Mouse (Mus musculus) gastrocnemius, adult 8-10 months (tissue): ENCODE measurements around the gene Fbln5. TPM values are rescaled to one million over a fixed set of nuclear protein-coding genes. Genes with fewer than 3 reads are reported as not detected.

Experiments
- DNase-seq, 2 experiments: peaks; one replicate each; pipeline ENCODE4 v3.0.0; 2022; ENCODE audit warnings: low spot score in 2 of 2
- total RNA-seq, 4 experiments: library from RNA; stranded (reverse); gene quantifications; 2 replicates each; pipeline ENCODE4 v1.2.4; 2022

Gene Fbln5
- total RNA-seq, 4 experiments from 2014 or later, result 7.9 to 13.3 (median 10.9) TPM

DNA sequence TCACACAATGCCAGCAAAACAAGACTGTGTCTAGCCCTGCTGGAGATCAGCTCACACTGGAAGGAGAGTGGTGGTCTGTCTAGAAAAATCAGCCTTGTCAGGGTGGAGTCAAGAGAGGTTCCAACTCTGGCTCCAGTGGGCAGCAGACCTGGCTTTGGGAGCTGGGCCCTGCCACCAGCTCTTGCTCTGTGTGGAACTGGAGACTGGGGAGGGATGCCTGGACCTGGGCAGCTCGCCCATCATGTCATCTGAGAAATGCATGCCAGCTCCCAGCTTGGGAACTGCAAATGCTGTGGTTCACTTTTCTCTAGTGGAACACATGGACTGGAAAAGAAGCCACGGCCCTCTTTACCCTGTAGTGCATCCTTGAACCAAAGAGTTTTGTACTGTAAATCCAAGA, 8.3 kb downstream of the Fbln5 start:
- peak; percentile 52 to 72 for DNase-seq

DNA sequence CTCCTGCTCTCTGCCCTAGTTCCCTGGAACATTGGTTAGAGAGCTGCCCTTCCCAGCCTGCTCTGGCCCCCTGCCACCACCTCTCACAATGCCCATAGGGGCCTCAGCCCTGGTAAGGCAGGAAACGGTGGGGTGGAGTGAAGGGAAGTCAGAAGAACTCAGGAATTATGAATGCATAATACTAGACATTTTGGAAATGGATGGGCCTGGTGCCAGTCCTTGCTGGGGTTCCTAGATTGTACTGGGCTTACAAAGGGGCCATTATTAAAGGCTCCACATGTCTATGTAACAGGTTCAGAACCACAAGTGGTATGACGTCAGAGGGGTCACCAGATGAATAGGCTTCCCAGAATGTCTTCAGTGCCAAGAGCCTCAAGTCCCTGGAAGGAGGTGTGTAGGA, 11.5 kb downstream of the Fbln5 start:
- DNase-seq, result no peak

DNA sequence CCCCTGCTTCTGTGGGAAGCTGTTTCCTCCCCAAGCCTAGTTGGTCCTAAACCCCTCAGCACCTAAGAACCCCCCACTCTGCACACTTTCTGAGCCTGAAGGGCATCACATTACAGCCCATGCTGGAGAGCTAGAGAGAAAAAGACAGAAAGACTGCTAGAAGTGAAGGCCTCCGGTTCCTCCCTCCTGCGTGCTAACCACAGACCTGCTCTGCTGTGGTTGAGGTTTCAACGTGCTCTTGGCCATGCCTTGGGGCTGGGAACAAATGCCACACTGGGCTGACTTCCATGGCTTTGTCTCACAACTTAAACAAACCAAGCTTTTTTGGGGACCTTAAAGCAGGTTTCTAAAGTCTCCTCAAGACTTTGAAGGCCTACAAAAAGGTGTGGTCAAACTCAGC, 16.4 kb downstream of the Fbln5 start:
- no peak for DNase-seq

DNA sequence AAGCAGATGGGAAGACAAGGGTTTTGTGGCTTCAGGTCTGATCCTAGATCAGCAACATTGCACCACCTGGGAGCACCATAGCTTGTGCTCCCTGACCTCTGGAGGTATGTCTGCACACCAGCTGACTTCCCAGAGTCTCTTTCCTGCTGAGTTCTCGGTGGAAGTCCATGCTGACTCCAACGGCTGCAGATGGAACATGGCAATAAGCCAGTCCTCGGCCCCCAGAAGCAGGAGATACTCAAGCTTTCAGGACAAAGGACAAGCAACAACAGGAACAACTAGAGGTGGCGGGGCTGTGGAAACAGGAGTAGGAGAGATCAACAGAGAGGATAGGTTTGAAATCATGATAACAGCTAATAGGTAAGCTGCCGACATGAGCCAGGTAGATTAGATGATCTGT, 17.1 kb downstream of the Fbln5 start:
- no peak for DNase-seq

DNA sequence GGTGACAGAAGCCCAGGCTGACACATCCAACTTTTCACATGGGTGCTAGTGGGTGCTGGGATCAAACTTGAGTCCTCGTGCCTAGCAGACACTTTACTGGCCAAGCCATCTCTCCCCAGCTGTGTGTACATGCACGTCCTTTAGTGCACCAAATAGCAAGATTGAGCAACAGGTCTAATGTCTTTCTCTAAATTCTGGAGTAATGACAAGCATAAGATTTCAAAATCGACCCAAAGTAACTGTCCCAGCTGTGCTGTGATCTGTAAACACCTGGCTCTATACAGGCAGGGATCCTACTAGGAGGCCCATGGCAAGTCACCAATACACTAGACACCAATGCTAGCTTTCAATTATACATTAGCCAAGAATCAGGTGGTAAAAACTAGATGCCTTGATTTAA, 17.8 kb downstream of the Fbln5 start:
- no peak for DNase-seq

DNA sequence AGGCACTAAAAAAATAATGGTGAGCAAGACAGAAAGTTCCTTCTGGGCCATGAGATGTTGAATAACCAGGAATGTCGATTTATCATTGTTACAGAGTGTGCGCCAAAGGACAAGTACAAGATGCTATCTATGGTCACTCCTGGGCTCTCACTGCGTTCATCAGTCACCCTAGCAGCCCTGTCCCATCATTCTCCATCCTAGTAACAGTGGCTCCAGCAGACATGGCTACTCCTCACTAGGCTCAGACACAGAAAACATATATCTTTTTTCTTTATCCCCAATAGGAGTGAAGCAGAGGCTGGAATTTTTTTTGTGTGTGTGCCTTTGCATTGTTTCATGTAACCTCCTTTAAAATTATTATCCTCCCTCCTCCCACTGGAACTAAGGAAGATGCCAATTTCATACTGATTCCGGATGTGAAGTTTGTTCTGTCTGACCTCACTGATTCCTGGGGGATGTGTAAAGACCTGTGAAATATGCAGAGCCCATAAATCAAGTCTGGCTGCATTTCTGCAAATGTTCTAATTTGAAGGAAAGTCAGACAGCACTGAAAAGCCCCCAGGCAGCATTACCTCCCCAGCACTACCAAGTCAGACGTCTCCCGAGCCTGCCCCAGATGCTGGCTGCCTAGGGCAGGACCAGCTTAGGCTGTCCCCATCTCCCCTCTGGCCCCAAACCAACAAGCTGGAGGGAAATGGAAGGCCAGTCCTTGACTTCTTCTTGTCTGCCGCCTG, 20.5 kb downstream of the Fbln5 start:
- DNase-seq, result no peak

DNA sequence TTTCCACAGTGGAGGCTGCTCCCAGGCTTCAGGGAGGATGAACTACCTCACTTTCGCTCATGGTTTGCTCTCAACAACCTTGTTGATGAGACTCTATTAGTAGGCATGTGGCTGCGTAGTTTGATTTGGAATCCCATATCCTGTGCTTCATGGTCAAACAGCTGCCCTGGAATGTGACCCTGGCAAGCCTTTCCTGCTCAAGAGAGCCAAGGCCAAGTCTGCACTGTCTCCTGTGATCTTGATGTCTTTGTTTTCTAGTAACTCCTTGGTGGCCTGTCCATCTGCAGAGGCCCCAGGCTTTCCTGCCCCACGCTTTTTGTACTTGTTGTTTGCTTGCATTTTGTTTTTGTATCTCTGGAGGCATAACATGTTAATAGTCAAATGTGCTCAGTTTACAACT, 24.4 kb downstream of the Fbln5 start:
- peak; percentile 38 to 44 for DNase-seq

DNA sequence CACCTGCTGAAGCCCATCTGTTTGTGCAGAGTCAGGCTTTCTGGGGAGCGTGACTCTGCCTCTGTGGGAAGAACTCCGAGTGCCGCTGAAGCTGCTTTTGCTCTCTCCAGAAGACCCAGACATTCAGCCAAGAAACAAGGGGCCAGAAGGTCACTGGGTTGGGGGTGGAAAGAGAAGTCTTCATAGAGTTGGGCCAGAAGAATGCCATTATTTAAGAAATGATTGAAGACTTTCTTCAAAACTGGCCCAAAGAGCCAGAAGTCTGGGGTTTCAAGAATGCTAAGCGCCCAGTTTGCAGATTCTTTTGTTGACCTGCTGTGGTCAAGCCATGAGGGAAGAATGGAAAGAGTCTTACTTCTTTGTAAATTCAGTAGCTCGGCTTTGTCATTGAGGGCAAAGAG, 25.6 kb downstream of the Fbln5 start:
- DNase-seq, result no peak

DNA sequence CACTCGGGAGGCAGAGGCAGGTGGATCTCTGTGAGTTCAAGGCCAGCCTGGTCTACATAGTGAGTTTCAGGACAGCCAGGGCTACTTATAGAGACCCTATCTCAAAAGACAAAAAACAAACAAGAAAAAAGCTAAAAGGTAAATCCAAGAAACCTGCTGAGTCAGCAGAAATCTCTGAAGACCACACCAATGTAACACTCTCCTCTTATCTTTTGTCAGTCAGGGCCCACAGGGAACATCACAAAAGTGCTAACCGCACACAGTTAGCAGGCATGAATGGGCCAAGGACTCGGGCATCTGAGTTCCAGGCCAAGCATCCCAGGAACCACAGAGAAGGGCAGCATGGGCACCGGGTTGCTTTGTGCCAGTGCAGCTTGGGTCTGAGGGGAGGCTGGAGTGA, 26.2 kb downstream of the Fbln5 start:
- DNase-seq, result no peak

DNA sequence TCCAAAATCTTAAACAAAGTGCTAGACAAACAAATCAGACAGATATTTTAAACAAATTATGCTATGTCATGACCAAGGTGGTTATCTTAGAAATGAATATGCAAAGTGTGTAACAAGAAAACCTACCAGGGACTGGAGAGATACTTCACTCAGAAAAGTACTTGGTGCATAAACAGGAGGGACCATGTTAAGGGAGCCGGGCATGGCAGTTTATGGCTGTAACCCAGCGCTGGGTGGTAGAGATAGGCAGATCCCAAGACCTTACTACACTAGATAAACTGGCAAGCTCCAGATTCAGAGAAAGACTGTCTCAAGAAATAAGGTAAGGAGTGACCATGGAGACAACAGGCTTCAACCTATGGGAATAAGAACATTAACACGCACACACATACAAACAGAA, 29.1 kb downstream of the Fbln5 start:
- no peak for DNase-seq

DNA sequence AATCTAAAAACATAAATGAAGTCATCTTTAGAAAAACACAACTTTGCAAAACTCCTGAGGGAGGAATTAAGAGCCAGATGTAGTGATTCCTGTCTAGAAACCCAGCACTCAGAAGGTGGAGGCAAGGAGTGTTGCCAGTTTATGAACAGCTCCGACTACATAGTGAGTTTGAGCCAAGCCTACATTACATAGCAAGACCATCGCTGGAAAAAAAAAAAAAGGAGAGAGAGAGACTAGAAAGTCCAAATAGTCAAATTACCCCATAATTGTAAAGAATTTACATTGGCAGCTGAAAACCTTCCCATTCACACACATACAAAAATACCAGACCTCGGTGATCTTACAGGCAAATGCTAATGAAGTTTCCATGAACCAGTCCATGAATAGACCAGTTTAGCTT, 29.6 kb downstream of the Fbln5 start:
- DNase-seq, result no peak

DNA sequence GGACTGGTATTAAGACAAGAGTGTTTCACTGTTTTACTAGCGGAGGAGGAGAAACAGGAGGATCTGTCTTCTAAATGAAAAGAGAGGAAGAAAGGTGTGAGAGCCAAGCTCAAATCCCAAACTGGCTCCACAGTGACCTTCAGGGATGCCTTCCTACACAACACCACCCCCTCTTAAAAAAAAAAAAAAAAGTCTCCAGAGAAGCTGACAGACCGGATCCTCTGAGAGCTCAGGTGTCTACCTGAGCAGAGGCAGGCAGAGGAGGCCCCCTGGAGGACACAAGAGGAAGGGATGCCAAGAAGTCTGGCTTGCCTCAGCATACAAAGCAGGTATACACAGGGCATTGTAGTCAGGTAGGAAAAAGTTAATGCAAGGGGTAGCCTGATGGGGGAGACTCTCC, 36.1 kb downstream of the Fbln5 start:
- no peak for DNase-seq

DNA sequence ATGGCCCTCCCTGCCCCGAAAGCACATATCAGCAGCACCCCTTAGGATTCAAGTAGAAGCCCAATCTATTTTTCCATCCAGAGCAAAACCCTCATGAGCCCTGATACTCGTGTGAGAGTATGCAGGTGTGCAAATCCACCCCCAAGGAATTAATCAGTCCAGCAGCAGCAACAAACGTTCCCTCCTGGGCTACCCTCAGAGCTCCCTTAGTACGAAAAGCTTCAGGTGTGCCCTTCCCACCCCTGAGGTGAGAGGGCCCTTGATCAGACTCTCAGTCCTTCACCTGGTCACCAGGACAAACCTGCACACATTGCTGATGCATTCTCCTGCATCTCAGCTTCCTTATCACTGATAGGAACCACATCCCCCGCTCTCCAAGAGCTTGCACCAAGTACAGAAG, 37.9 kb downstream of the Fbln5 start:
- DNase-seq, result no peak

DNA sequence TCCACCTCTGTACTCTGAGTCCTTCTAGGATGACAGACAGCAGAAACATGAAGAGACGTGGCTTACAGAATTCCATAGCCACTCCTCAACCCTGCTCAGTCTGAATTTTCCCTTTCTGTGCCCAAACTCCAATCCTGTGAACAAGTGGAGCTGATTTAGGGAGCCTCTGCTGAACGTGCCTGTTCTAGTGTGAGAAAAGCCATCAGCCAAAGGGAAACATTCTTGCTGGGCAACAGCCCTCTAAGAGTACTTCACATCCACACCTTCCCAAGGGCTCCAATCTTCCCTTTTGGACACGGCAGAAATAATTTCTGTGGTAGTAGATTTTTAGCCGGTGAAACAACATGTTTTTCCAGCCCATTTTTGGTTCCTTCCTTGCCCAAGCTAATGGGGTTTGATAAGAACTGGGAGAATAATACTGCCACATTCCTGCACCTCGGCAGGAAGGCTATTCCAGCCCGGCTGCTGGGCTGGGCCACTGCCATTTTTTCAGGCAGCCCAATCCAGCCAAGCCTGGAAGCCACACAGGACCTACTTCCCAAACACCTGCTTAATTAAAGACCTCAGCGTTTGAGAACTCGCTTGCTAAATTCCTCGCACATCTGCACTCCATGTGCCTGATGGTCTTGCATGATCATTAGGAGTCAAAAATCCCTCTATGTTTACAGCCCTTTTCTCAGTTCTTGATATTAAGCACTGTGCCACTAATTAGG, 41.1 kb downstream of the Fbln5 start:
- peak; percentile 24 to 57 for DNase-seq

DNA sequence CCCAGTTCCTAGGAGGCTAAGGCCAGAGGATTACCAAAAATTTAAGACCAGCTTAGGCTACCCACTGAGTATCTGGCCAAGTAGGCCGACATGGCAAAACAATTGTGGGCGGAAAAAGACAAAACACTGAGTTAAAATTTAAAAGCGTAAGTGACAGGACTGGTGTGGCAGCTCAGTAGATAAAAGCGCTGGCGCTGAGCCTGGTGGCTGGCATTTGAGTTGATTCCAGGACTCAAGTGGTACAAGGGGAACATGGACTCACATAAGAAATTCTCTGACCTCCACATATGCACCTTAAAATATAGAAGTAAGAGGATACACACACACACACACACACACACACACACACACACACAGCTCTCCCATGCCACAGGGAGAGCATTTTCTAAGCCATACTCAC, 42.5 kb downstream of the Fbln5 start:
- no peak for DNase-seq

DNA sequence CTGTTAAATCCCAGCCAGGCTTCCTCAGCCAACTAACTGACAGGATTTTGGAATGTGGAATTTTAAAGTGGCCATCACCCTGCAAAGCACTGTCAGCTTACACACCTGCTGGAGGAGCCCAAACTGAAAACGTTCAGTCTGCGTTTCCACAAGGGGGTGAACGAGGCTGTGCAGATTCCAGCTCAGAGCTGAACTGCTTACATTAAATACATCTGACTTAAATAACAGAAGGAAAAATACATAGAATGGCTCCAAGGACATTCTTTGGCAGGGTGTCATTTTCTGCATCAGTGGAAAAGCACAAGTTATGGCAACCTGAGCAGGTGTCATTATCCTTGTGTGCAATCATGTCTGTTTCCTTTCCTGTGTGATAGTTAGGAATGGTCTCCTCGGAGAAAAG, 44.7 kb downstream of the Fbln5 start:
- DNase-seq, result no peak

DNA sequence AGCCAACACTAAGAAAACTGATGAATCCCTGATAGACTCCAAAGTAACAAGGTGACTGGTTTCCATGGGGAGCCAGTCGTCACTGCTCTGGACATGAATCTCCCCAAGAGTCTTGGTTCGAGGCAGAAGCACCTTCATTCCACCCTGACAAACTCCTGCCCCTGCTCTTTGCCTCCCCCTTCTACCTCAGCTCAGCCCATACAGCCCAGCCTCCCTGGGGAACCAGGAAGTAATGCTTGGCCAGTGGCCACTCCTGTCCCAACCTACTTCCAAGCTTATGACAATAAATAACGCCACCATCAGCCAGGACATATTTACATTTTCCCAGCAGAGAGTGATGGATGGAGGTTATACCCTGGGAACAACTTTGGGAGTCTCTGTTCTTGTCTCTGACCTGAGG, 45.9 kb downstream of the Fbln5 start:
- no peak for DNase-seq

DNA sequence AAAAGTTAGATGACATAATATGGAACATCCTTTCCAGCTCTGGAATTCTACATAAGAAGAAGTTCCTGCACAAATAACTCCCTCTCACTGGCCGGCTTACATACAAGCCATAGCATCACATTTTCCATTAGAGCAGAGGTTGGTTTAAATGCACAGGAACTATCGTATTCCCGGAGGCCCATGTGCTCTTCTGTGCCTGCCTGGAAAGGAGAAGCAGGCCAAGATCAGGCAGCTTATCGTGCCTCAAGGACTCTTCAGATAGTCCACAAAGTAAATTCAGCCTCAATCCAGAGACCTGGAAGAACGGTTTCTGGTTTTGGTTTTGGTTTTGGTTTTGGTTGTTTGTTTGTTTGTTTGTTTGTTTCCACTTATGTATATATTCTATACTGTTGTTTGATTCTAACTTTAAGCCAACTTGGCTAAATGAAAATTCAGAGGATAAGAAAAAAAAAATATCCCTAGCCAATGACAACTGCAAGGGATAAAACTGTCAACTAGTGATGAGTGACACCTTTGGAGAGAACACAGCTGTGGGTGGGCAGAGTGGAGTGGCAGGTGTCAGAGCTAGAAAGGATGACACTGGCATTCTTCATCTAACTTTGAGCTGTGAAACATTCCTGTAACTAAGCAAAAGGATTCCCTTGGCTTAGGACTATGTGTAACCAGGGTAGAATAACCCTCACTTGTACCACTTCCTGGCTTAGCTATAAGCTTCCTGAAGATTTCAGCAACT, 48.4 kb downstream of the Fbln5 start:
- DNase-seq, result no peak

DNA sequence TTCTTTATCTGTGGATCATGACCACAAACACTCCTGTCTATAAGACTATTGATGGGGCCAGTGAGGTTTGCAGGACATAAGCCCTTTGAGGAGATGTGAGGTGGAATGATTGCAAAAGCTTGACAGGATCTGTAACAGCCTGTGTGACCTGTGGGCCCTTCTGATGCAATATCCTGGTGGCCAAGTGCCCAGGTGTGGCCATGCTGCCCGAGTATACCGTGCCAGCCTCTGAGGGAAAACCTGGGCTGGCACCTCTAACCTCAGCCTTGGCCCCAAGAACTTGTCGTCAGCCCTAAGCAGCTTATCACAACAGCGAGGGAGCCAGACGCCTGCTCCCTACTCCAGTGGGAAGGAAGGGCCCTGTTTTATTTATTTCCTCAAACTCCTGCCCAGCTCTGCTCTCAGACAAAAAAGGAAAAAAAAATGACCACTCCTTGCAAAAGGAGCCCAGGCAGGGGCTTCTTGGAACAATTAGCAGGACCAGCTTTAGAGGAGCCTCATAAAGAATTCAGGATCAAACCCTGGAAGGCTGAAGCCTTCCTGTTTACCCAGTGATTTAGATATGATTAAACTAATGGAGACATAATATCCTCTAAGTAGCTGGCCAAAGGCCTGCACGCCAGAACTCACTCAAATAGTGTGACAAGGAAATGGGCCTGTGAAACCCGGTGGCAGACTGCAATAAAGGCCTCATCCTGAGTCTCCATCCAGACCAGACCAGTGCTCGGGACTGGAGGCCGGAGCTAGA, 51.4 kb downstream of the Fbln5 start:
- no peak for DNase-seq

DNA sequence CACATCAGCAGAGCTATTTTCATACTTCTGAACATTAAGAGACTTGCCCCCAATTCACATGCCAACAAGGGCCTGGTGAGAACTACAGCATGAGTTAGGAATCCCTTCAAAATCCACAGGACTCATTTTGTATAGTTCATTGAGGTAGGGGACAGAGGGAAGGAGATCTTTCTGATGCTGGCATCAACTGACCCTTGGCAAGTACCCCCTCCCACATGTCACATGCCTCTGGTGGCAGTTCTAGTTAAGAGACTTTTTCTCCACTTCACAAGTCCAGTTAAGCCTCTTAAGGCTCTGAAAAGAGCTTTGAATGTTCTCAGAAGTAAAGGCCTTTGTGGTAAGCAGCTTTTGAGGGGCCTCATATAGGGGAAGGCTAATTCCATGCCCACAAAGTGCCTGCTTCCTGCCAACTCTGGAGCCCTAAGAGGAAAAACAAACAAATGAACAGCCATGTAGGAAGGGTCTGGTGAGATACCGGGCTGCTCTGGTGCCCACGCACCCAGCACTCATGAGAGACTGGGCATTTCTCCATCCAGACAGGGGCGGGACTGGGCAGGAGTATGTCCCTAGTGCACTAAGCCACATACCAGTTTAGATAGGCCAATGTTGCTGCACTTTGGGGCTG, 52.5 kb downstream of the Fbln5 start:
- no peak for DNase-seq

DNA sequence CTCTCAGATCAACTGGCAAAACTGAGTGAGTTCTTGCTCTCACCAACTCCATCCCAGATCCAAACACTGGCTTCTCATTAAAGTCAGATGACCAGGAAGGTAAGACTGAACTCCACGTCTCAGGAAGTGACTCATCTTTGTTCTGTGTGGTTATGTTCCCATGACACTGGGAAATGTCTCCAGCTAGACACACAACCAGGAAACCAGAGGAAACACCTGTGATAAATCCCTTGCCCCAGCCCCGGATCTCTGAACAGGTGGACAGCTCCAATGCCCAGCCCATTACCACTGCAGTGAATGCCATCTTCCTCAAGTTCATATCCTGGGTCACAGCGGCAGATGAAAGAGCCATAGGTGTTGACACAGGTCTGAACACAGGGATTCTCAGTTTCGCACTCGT, 54.0 kb downstream of the Fbln5 start:
- DNase-seq, result no peak
